Mouse (Mus musculus) left cerebral cortex, adult 8-10 months (tissue): ENCODE results near the gene Slc22a6. TPM values are rescaled to one million over a fixed set of nuclear protein-coding genes. Genes with fewer than 3 reads are reported as not detected.
A peak's percentile ranks its signal among the peaks of the same experiment; 100 is the strongest.

ENCODE experiments used
- DNase-seq, 2 experiments: peaks; one replicate each; pipeline ENCODE4 v3.0.0; 2022; ENCODE audit warnings: low spot score in 2 of 2
- total RNA-seq, 4 experiments: library from RNA; stranded (reverse); gene quantifications; 2 replicates each; pipeline ENCODE4 v1.2.4; 2022

Slc22a6 gene
- total RNA-seq: 1 to 10 TPM; 6.6 to 8.6 (median 7.8) TPM

GRCm38 (mm10) chr19:8617904-8618303 lies at the start of gene Slc22a6:
Gene Slc22a6, plus strand, starts transcription at chr19:8618039.
- no peak for DNase-seq

- DNase-seq: no peak
Observed at GRCm38 (mm10) chr19:8569453-8569863, 48.4 kb upstream of the Slc22a6 start.

GRCm38 (mm10) chr19:8570341-8571040 lies 47.3 kb upstream of the Slc22a6 start:
- DNase-seq: no peak

- no peak for DNase-seq
Observed at GRCm38 (mm10) chr19:8571746-8572145, 46.1 kb upstream of the Slc22a6 start.

GRCm38 (mm10) chr19:8572485-8572884 lies 45.4 kb upstream of the Slc22a6 start:
- DNase-seq: no peak

GRCm38 (mm10) chr19:8577432-8577831 lies 40.4 kb upstream of the Slc22a6 start:
- DNase-seq: no peak

GRCm38 (mm10) chr19:8578293-8578969 lies 39.4 kb upstream of the Slc22a6 start:
- DNase-seq: peak; percentile 82 to 89

GRCm38 (mm10) chr19:8578970-8579342 lies 38.9 kb upstream of the Slc22a6 start:
- peak in 1 of 2 experiments; percentile 46 for DNase-seq

GRCm38 (mm10) chr19:8585298-8585697 lies 32.5 kb upstream of the Slc22a6 start:
- no peak for DNase-seq

GRCm38 (mm10) chr19:8585899-8586298 lies 31.9 kb upstream of the Slc22a6 start:
- DNase-seq: no peak

- peak in 1 of 2 experiments; percentile 34 for DNase-seq
Observed at GRCm38 (mm10) chr19:8586350-8586749, 31.5 kb upstream of the Slc22a6 start.

- no peak for DNase-seq
Observed at GRCm38 (mm10) chr19:8587315-8587714, 30.5 kb upstream of the Slc22a6 start.

GRCm38 (mm10) chr19:8590954-8591353 lies 26.9 kb upstream of the Slc22a6 start, which contains the start of gene Slc22a8:
Gene Slc22a8, plus strand, starts transcription at chr19:8591254.
- DNase-seq: no peak

GRCm38 (mm10) chr19:8592155-8592554 lies 25.7 kb upstream of the Slc22a6 start:
- no peak for DNase-seq

- DNase-seq: no peak
Observed at GRCm38 (mm10) chr19:8592873-8593408, 24.9 kb upstream of the Slc22a6 start.

- DNase-seq: no peak
Observed at GRCm38 (mm10) chr19:8593833-8594232, 24.0 kb upstream of the Slc22a6 start.

GRCm38 (mm10) chr19:8594518-8594917 lies 23.3 kb upstream of the Slc22a6 start:
- no peak for DNase-seq

- DNase-seq: no peak
Observed at GRCm38 (mm10) chr19:8597269-8597668, 20.6 kb upstream of the Slc22a6 start.

GRCm38 (mm10) chr19:8599229-8599628 lies 18.6 kb upstream of the Slc22a6 start:
- no peak for DNase-seq

GRCm38 (mm10) chr19:8601922-8602321 lies 15.9 kb upstream of the Slc22a6 start:
- no peak for DNase-seq

GRCm38 (mm10) chr19:8602914-8603313 lies 14.9 kb upstream of the Slc22a6 start:
- DNase-seq: no peak

GRCm38 (mm10) chr19:8604536-8605240 lies 13.2 kb upstream of the Slc22a6 start:
- no peak for DNase-seq
